Mouse (Mus musculus): Measurements from ENCODE around the gene Ccdc57. TPM values are rescaled to one million over a fixed set of nuclear protein-coding genes. Genes with fewer than 3 reads are reported as not detected.

Ccdc57 gene
- polyA plus RNA-seq, 1 experiment from 2014 or later = 5.9 TPM

DNA sequence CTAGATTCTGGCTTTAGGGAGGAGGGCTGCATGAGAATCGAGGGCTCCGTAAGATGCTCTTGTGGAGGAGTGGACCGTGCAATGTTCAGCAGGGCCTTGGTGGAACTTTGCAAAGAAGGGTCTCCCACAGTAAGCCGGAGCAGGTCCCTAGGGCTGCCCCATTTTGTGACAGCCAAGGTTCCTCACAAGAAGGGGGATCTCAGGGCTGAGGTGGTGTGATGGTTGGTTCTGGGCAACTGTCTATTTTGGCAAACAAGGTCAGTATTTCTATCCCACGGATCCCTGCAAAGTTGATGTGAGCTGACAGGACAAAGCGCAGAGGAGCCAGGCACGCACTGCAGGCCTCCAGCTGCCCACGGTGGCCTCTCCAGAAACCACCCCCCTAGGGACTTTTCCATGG, 18.6 kb upstream of the Ccdc57 start:
- peaks cover 35% of the 10 kb centered on the region for H3K27me3 ChIP-seq (replicated peaks)
- peak overlapping the region; percentile 20; the same call in 1 of the 2 replicates for H3K9ac ChIP-seq (replicated peaks)
- H3K27ac ChIP-seq (replicated peaks) = no peak overlapping the region
- WGBS = 34% methylated on average over 8 of the region's 8 CpGs
- no peak for ATAC-seq (ENCODE audit: low FRiP score)
- peaks cover 7% of the 10 kb centered on the region; the same call in 1 of the 2 replicates for H3K36me3 ChIP-seq
- no peaks in the 10 kb centered on the region for H3K9me3 ChIP-seq (replicated peaks)
- peaks cover 39% of the 10 kb centered on the region for H3K4me1 ChIP-seq
- H3K4me2 ChIP-seq = peak overlapping the region; percentile 72
- peak overlapping the region; percentile 45 for H3K4me3 ChIP-seq (replicated peaks)

GRCm38 (mm10) chr11:120950281-120951202, 17.9 kb upstream of the Ccdc57 start:
- H3K27ac ChIP-seq (replicated peaks) = no peak overlapping the region
- 3% methylated on average over 39 of the region's 39 CpGs for WGBS

GRCm38 (mm10) chr11:120949863-120950262, 17.2 kb upstream of the Ccdc57 start:
- H3K27ac ChIP-seq (replicated peaks) = no peak overlapping the region
- H3K9me3 ChIP-seq (replicated peaks) = no peaks in the 10 kb centered on the region
- H3K36me3 ChIP-seq = no peaks in the 10 kb centered on the region
- ATAC-seq (ENCODE audit: low FRiP score) = no peak
- H3K27me3 ChIP-seq (replicated peaks) = peaks cover 35% of the 10 kb centered on the region
- peaks cover 39% of the 10 kb centered on the region for H3K4me1 ChIP-seq
- H3K9ac ChIP-seq (replicated peaks) = no peak overlapping the region
- H3K4me2 ChIP-seq = peak overlapping the region; percentile 72
- 13% methylated on average over 10 of the region's 10 CpGs for WGBS
- peak overlapping the region; percentile 45 for H3K4me3 ChIP-seq (replicated peaks)

More at GRCm38 (mm10) chr11:120950281-120951202, 17.9 kb upstream of the Ccdc57 start:
- peak; percentile 72; the same call in 1 of the 2 replicates for ATAC-seq (ENCODE audit: low FRiP score)
- peaks cover 39% of the 10 kb centered on the region for H3K4me1 ChIP-seq
- peaks cover under 1% of the 10 kb centered on the region; the same call in 1 of the 2 replicates for H3K36me3 ChIP-seq
- no peaks in the 10 kb centered on the region for H3K9me3 ChIP-seq (replicated peaks)
- H3K27me3 ChIP-seq (replicated peaks) = peaks cover 35% of the 10 kb centered on the region
- H3K9ac ChIP-seq (replicated peaks) = peak overlapping the region; percentile 20
- H3K4me2 ChIP-seq = peak overlapping the region; percentile 72
- H3K4me3 ChIP-seq (replicated peaks) = peak overlapping the region; percentile 45

DNA sequence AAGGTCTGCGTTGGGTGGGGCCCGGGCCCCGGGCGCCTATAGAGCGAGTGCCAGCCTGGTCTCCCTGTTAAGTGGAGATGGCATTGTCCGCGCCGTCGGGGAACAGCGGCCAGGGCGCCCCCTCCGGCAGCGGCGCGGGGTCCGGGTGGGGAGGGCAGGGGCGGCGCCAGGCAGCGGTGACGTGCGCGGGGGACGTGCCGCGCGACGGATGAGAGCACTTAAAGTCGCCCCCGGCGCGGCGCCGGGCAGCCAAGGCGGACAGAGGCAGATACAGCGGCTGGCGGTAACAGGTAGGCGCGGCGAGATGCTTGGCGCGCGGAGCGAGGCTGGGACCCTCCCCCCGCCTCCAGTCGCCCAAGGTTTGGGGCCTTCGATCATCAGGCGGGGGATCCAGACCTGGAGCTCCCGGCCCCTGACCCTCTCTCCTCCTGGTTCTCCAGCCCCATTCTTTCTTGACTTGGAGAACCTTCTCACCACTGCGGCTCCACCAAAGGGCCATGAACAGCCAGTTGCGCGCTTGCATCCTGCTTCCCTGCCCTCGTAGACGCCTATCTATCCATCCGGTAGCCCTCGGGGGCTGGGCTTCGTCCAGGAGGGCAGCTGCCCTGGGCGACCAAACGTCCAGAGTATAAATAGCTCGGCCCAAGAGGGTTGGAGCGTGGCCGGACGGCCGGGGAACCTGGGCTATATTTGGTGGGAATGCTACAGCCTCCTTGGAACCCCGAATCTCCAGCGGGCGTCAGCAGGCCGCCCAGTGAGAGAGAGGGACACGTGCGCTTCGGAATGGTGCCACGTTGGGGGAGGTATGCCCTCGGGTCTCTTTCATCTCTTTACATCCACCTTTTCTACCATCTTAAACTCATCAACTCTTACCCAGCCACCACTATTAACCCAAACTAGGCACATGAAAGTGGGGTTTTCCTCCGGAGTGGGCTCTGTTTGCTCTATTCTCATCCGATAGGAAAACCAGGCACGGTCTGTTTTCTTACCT, 16.5 kb upstream of the Ccdc57 start:
- H3K4me3 ChIP-seq (replicated peaks) = peak overlapping the region; percentile 45
- no peaks in the 10 kb centered on the region for H3K36me3 ChIP-seq
- H3K27ac ChIP-seq (replicated peaks) = no peak overlapping the region
- no peak for ATAC-seq (ENCODE audit: low FRiP score)
- H3K9ac ChIP-seq (replicated peaks) = peak overlapping the region; percentile 29
- peaks cover 39% of the 10 kb centered on the region for H3K4me1 ChIP-seq
- peak overlapping the region; percentile 72 for H3K4me2 ChIP-seq
- no peaks in the 10 kb centered on the region for H3K9me3 ChIP-seq (replicated peaks)
- H3K27me3 ChIP-seq (replicated peaks) = peaks cover 35% of the 10 kb centered on the region
- 1% methylated on average over 75 of the region's 75 CpGs for whole genome bisulfite sequencing

- no peak for ATAC-seq (ENCODE audit: low FRiP score)
- no peak within 1 kb of the TSS for H3K27ac ChIP-seq (replicated peaks)
- H3K9ac ChIP-seq (replicated peaks) = peak within 1 kb of the TSS; percentile 29
- peak within 1 kb of the TSS; percentile 72 for H3K4me2 ChIP-seq
- H3K4me3 ChIP-seq (replicated peaks) = peak within 1 kb of the TSS; percentile 45
- 31% methylated on average over 12 of the region's 12 CpGs for WGBS
- H3K4me1 ChIP-seq = peaks cover 39% of the 10 kb centered on the region
- H3K36me3 ChIP-seq = no peaks in the 10 kb centered on the region
- H3K27me3 ChIP-seq (replicated peaks) = peaks cover 35% of the 10 kb centered on the region
- H3K9me3 ChIP-seq (replicated peaks) = no peaks in the 10 kb centered on the region
Measured at GRCm38 (mm10) chr11:120948328-120948727, 15.7 kb upstream of the Ccdc57 start, which contains the start of gene Slc16a3. Slc16a3 (plus strand) TSS chr11:120948480.

DNA sequence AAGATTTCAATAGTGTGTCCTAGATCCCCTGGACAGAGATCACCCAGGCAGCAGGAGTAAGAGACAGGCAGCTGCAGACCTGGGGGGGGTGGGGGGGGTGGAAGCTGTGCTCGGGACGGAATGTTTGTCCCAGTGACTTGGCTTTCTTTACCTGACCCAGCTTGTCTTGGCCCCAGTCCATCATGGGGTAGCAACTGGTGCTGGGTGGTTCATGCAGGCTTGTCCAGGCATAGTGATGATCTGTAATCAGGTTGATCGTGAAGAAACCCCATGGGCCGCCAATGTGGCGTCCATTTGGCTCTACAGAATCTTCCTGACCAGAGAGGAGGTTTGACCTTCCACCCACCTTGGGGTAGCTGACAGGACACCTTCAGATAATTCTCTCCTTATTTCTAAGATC, 13.3 kb upstream of the Ccdc57 start:
- no peak overlapping the region for H3K9ac ChIP-seq (replicated peaks)
- no peak overlapping the region for H3K4me2 ChIP-seq
- peaks cover 26% of the 10 kb centered on the region for H3K4me1 ChIP-seq
- H3K4me3 ChIP-seq (replicated peaks) = no peak overlapping the region
- H3K9me3 ChIP-seq (replicated peaks) = no peaks in the 10 kb centered on the region
- no peaks in the 10 kb centered on the region for H3K36me3 ChIP-seq
- WGBS = 95% methylated on average over 5 of the region's 5 CpGs
- ATAC-seq (ENCODE audit: low FRiP score) = no peak
- H3K27me3 ChIP-seq (replicated peaks) = peaks cover 35% of the 10 kb centered on the region
- no peak overlapping the region for H3K27ac ChIP-seq (replicated peaks)

DNA sequence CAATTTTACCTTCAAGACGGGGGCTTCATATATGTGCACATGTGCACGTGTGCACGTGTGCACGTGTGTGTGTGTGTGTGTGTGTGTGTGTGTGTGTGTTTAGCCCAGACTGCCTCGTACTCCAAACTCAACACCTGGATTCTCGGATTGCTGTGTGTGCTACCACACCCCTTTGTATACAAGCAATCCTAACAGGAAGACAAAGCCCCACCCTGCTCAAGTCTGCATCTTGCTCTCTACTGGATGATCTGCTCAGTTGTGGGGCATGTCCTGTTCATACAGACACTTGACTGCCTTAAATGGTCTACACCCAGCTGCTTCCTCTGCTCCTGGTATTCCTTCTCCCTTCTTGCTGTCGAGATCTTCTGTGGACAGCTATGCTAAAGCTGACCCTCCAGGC, 12.6 kb upstream of the Ccdc57 start:
- 83% methylated on average over 7 of the region's 7 CpGs for WGBS
- ATAC-seq (ENCODE audit: low FRiP score) = no peak
- H3K4me2 ChIP-seq = no peak overlapping the region
- H3K27ac ChIP-seq (replicated peaks) = no peak overlapping the region
- H3K4me3 ChIP-seq (replicated peaks) = no peak overlapping the region
- no peaks in the 10 kb centered on the region for H3K36me3 ChIP-seq
- peaks cover 30% of the 10 kb centered on the region for H3K27me3 ChIP-seq (replicated peaks)
- H3K9ac ChIP-seq (replicated peaks) = no peak overlapping the region
- H3K4me1 ChIP-seq = peaks cover 20% of the 10 kb centered on the region
- no peaks in the 10 kb centered on the region for H3K9me3 ChIP-seq (replicated peaks)

- H3K4me1 ChIP-seq = no peaks in the 10 kb centered on the region
- 93% methylated on average over 6 of the region's 6 CpGs for WGBS
- no peak overlapping the region for H3K9ac ChIP-seq (replicated peaks)
- no peak overlapping the region for H3K4me2 ChIP-seq
- no peak for ATAC-seq (ENCODE audit: low FRiP score)
- H3K36me3 ChIP-seq = no peaks in the 10 kb centered on the region
- H3K27ac ChIP-seq (replicated peaks) = no peak overlapping the region
- no peak overlapping the region for H3K4me3 ChIP-seq (replicated peaks)
- no peaks in the 10 kb centered on the region for H3K27me3 ChIP-seq (replicated peaks)
- no peaks in the 10 kb centered on the region for H3K9me3 ChIP-seq (replicated peaks)
Measured at GRCm38 (mm10) chr11:120940959-120941358, 8.3 kb upstream of the Ccdc57 start.

DNA sequence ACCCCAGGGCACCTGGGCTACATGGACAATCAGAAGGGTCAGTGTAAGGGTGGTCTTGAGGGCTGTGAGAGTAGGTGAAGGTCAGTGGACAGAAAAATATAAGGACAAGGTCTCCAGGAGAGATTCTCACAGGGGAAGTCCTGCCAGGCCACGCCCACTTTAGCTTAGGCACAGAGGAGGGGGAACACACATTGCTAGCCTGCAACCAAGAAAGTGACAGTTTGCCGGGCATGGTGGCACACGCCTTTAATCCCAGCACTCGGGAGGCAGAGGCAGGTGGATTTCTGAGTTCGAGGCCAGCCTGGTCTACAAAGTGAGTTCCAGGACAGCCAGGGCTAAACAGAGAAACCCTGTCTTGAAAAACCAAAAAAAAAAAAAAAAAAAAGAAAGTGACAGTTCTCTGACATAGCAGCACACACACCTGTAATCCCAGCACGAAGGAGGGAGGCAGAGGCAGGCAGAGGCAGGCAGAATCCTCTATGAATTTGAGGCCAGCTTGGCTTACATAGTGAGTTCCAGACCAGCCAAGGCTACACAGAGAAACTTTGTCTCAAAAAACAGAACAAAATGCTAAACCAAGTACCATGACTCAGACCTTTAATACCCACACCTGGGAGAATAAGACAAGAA, 7.2 kb upstream of the Ccdc57 start:
- Histone ChIP-seq H3K9ac (replicated peaks) (no peak overlapping the region), H3K4me2 (no peak overlapping the region), H3K27ac (replicated peaks) (no peak overlapping the region), H3K27me3 (replicated peaks) (no peaks in the 10 kb centered on the region), H3K9me3 (replicated peaks) (no peaks in the 10 kb centered on the region), H3K4me1 (no peaks in the 10 kb centered on the region), H3K4me3 (replicated peaks) (no peak overlapping the region), H3K36me3 (no peaks in the 10 kb centered on the region)
- ATAC-seq (ENCODE audit: low FRiP score) = no peak
- WGBS = 54% methylated on average over 6 of the region's 6 CpGs

DNA sequence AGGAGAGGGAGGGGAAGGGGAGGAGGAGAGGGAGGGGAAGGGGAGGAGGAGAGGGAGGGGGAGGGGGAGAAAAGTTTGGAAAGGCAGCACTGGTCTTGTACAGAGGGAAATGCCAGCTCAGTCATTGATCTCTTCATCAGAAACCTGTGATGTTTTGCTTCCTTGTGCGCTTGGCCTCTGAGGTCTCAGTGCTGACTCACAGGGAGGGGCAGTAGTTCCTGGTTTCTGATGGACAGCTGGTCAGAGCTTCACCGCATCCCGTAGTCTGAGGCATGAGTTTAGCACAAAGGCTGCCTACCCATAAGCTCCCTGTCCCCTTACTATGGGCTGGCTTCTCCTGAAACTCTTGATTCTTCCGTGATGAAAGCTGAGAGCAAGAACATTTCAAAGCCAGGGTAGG, 6.1 kb upstream of the Ccdc57 start:
- H3K4me2 ChIP-seq = no peak overlapping the region
- no peak for ATAC-seq (ENCODE audit: low FRiP score)
- H3K27ac ChIP-seq (replicated peaks) = no peak overlapping the region

GRCm38 (mm10) chr11:120937976-120938375, 5.3 kb upstream of the Ccdc57 start:
- no peak for ATAC-seq (ENCODE audit: low FRiP score)
- H3K9me3 ChIP-seq (replicated peaks) = no peaks in the 10 kb centered on the region
- no peaks in the 10 kb centered on the region for H3K36me3 ChIP-seq
- 100% methylated on average over 1 of the region's 1 CpGs for WGBS
- no peak overlapping the region for H3K4me2 ChIP-seq
- H3K4me3 ChIP-seq (replicated peaks) = no peak overlapping the region
- peaks cover 3% of the 10 kb centered on the region for H3K4me1 ChIP-seq
- H3K27me3 ChIP-seq (replicated peaks) = no peaks in the 10 kb centered on the region
- H3K9ac ChIP-seq (replicated peaks) = no peak overlapping the region
- H3K27ac ChIP-seq (replicated peaks) = no peak overlapping the region

More for the DNA sequence above, 6.1 kb upstream of the Ccdc57 start:
- H3K27me3 ChIP-seq (replicated peaks) = no peaks in the 10 kb centered on the region
- 53% methylated on average over 4 of the region's 4 CpGs for WGBS
- H3K4me1 ChIP-seq = no peaks in the 10 kb centered on the region
- no peaks in the 10 kb centered on the region for H3K36me3 ChIP-seq
- H3K9me3 ChIP-seq (replicated peaks) = no peaks in the 10 kb centered on the region
- H3K4me3 ChIP-seq (replicated peaks) = no peak overlapping the region
- no peak overlapping the region for H3K9ac ChIP-seq (replicated peaks)

All from neural tube, embryonic 15.5 days (tissue).